Mouse (Mus musculus) olfactory bulb, adult 2 months (tissue): ENCODE results near the gene Mrtfa.

ENCODE experiments used
- CTCF ChIP-seq: fragments of 200-500 bp; IDR thresholded peaks from 2 replicates; pipeline ENCODE4 v1.5.1; 2012; ENCODE audit warnings: low read depth, mild to moderate bottlenecking, low read length, moderate library complexity; ENCODE audit not compliant: insufficient read depth
- POLR2A ChIP-seq: fragments of 200-500 bp; IDR thresholded peaks from 2 replicates; pipeline ENCODE4 v1.6.1; 2012; ENCODE audit warnings: mild to moderate bottlenecking, low read depth, low read length, moderate library complexity; ENCODE audit not compliant: insufficient read depth

DNA sequence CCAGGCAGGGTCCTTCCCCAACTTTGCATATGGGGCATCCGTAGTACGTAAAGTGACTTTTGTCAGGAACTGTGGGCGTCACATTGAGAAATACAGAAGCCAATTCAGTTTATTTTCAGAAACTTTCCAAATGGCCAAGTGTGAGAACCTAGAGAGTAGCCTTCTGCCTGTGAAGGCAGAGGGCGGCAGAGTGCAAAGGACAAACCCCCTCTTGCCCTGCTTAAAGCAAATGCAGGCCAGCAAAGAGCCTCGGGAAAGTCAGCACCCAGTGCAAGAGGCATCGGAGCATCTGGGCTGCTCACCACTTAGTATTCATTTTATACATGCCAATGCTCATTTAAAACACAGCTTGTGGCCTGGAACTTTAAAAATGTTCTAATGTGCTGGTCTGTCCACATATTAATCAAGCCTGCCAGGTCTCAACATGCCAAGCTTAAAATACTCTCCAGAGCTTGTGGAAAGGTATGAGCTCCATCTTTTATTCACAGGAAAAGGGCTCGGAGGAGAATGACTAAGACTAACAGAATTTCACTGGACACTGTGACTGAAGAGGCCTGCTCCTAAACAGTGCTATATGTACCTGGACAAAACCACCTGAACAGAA, 31.9 kb downstream of the Mrtfa start:
- TF ChIP-seq CTCF (no peak), POLR2A (no peak)
